Mouse (Mus musculus): ENCODE data around the gene Usp31.

Gene Usp31

GRCm38 (mm10) chr7:121654675-121655074 lies 52.4 kb downstream of the Usp31 start:
- DNase-seq, result no peak

- DNase-seq, result no peak
These were observed 54.4 kb downstream of the Usp31 start for GRCm38 (mm10) chr7:121652629-121653028.

DNA sequence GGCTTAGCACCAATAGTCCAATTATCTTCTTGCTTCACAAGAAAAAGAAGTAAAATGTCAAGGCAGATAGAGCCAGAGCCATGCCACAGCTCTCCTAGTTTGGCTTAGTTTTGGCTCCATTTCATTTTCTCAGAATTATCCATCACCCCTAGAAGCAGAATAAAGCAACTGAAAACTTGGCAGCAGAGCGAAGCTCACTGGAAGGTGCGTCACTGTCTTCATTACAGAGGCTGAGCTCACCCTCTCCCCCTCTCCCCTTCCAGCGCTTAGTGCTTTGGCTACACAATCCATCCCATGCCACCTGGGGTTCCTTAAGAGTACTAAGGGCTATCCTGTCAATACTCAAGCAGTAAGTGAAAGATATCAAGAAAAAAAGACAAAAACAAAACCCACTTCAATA lies 56.3 kb downstream of the Usp31 start:
- no peak for DNase-seq

- no peak for DNase-seq
These were observed 65.9 kb downstream of the Usp31 start for GRCm38 (mm10) chr7:121640998-121641762.

DNA sequence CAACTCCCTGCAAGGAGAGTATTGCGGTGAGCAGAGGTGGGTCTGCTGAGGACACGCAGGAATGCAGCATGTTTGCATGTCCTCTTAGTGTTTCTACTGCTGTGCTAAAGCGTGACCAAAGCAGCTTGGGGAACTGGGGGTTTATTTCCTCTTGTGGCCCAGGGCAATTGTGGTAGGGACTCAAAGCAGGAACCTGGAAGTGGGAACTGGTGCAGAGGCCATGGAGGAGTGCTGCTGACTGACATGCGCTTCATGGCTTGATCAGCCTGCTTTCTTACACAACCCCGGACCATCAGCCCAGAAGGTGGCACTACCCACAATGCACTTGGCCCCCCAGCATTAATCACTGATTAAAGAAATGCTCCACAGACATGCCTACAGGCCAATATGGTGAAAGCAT lies 70.3 kb downstream of the Usp31 start:
- no peak for DNase-seq

DNA sequence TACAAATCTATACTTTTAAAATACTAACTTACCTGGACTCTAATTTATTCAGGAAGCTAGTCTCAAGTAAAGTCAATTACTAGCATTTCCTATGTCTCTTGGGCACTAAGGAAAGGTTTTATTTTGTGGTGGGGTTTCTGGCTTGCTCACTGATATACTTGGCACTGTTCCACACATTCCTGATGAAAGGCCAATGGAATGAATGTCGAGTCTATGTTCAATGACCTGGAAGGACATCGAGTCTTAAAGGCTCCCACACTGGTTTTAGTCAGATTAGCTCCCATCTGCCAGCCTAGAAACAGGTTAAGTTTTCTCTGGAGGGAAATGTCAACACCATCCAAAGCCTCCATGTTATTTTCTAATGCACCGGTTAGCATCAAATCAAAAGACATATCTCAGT lies 72.8 kb downstream of the Usp31 start:
- DNase-seq, result no peak

GRCm38 (mm10) chr7:121622835-121623420 lies 84.1 kb downstream of the Usp31 start:
- DNase-seq, result no peak

DNA sequence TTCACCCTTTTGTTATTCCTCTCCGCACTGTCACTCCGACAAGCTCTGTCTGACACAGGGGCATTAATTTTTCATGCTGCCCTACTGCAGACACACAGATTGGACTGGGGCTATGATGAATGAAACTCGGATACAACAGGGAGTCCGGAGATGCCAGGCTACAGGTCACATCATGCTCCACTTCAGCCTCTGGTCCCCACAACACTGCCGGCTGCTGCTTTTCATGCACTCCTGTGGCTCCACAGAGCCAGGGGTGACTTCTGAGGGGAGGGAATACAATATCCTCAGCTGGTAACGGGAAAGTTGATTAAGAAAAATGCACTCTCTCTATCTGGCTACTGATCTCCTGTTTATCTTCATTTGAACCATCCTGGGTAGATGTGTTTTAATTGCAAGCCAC lies 84.6 kb downstream of the Usp31 start:
- DNase-seq, result no peak

DNA sequence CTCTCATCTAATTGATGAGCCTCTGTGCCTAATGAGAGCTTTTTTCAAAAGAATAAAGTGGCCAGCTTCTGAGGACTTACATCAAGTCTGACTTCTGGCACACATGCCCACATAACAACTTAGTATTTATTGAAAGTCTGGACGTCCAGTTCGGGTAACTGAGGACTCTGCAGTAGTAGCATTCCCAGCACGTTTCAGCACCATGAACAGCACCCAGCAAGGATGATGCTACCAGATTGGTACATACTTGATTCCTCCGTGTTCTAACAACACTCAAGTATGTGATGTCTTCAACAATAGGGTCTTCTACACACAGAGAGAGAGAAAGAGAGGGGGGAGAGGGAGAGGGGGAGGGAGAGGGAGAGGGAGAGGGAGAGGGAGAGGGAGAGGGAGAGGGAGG lies 105.4 kb downstream of the Usp31 start:
- DNase-seq, result peak; percentile 22

GRCm38 (mm10) chr7:121596401-121596800 lies 110.7 kb downstream of the Usp31 start:
- peak; percentile 46 for DNase-seq

- no peak for DNase-seq
These were observed 111.6 kb downstream of the Usp31 start for GRCm38 (mm10) chr7:121595496-121595895.

GRCm38 (mm10) chr7:121595085-121595484 lies 112.0 kb downstream of the Usp31 start:
- peak; percentile 38 for DNase-seq

- DNase-seq, result no peak
These were observed 112.4 kb downstream of the Usp31 start for GRCm38 (mm10) chr7:121594623-121595022.
